Comparison of ENCODE assay signal across 12 mouse cellular contexts in the genomic region with DNA sequence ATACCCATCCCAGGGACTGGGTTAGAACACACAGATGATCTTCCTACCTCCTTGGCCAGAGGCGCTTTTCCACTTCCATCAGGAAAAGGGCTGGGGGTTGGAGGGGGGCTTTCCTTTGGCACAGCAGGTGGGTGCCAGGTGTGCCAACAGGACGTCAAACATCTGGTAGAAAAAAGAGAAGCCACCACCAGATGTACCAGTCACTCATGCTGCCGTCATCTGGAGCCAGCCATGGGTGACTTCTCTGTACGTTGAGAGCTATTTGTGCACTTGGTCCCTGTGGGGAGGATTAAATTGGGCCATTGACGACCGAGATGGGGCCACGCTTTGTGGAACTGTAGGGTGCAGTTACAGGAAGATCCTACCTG. TPM values are rescaled to one million over a fixed set of nuclear protein-coding genes. Genes with fewer than 3 reads are reported as not detected.
DNase-seq lines count a peak whose midpoint lies in the region; ATAC-seq and TF ChIP-seq lines count a peak whose summit lies in the region.
"Had no signal": no experiment of that assay in that cellular context is flagged by ENCODE, and none has a peak within 500 bp of the region (broad histone marks: within the 10 kb centered on the region; RNA-seq: fewer than 3 reads in every experiment).

No protein-coding gene starts in this region.

- no peaks in the 10 kb centered on the region for H3K9me3 ChIP-seq in forebrain, embryonic 14.5 days (replicated peaks; ENCODE audit: control insufficient read depth, low read length)
- H3K9me3 ChIP-seq: hindbrain, embryonic 15.5 days had no signal

- no peak for TF ChIP-seq CTCF in bone marrow macrophage, adult 2 months (IDR thresholded peaks at IDR 0.05; ENCODE audit: low read depth, low read length)

- no peak overlapping the region for H3K9ac ChIP-seq in forebrain, embryonic 14.5 days (ENCODE audit: low read length)
- H3K9ac ChIP-seq: hindbrain, embryonic 15.5 days had no signal

- peaks cover 76% of the 10 kb centered on the region for H3K79me2 ChIP-seq in macrophage (ENCODE audit: inconsistent target)

- H3K4me2 ChIP-seq in forebrain, embryonic 14.5 days (ENCODE audit: low read length): no peak overlapping the region
- H3K4me2 ChIP-seq: hindbrain, embryonic 15.5 days had no signal

- WGBS in macrophage (ENCODE audit: missing documents): 13% methylated on average over 6 of the region's 7 CpGs
- 51% methylated on average over 7 of the region's 7 CpGs for WGBS in forebrain, embryonic 14.5 days

- H3K4me3 ChIP-seq in bone marrow macrophage, adult 2 months (ENCODE audit: insufficient read depth, low read length): peak overlapping the region; percentile 83
- H3K4me3 ChIP-seq in macrophage (ENCODE audit: inconsistent target): peak overlapping the region; percentile 92
- no peak overlapping the region for H3K4me3 ChIP-seq in forebrain, embryonic 14.5 days (ENCODE audit: low read depth, low read length)
- H3K4me3 ChIP-seq: hindbrain, embryonic 15.5 days; layer of hippocampus, adult 2 months had no signal

- DNase-seq in spleen, adult 18-20 months: peak; percentile 55 to 71
- DNase-seq in spleen, adult 12 weeks (ENCODE audit: low spot score): no peak
- no peak for DNase-seq in left cerebral cortex, postnatal 10 days (ENCODE audit: extremely low spot score in 1 of 2, low spot score in 2 of 2)
- DNase-seq in forebrain, embryonic 14.5 days (ENCODE audit: low spot score): no peak
- DNase-seq in adrenal gland, adult (ENCODE audit: inconsistent age in 2 of 2, low spot score in 1 of 2): no peak
- DNase-seq: cerebellum, adult 8-10 months; lung, adult 18-20 months had no signal

- intact Hi-C loops in left cerebral cortex, postnatal 10 days (cut with DNase I): no loop called here

- no peak for TF ChIP-seq POLR2A in bone marrow macrophage, adult 2 months (IDR thresholded peaks at IDR 0.05; ENCODE audit: borderline replicate concordance, low read depth, low read length)

- H3K27me3 ChIP-seq in forebrain, embryonic 14.5 days (replicated peaks; ENCODE audit: control insufficient read depth, insufficient read depth, low read length): no peaks in the 10 kb centered on the region
- H3K27me3 ChIP-seq: hindbrain, embryonic 15.5 days had no signal

- H3K36me3 ChIP-seq in macrophage (ENCODE audit: inconsistent target): no peaks in the 10 kb centered on the region; the same call in 1 of the 2 replicates
- no peaks in the 10 kb centered on the region for H3K36me3 ChIP-seq in forebrain, embryonic 14.5 days (ENCODE audit: control insufficient read depth, insufficient read depth, low read length)
- H3K36me3 ChIP-seq: hindbrain, embryonic 15.5 days had no signal

- peak overlapping the region; percentile 89 for H3K27ac ChIP-seq in bone marrow macrophage, adult 2 months (ENCODE audit: insufficient read depth, low read depth, low read length)
- peak overlapping the region; percentile 100 for H3K27ac ChIP-seq in macrophage
- H3K27ac ChIP-seq in forebrain, embryonic 14.5 days (ENCODE audit: low read depth, low read length): no peak overlapping the region
- H3K27ac ChIP-seq: hindbrain, embryonic 15.5 days; layer of hippocampus, adult 2 months had no signal

- ATAC-seq in forebrain, embryonic 14.5 days: no peak

- H3K4me1 ChIP-seq in bone marrow macrophage, adult 2 months (ENCODE audit: control insufficient read depth, insufficient read depth, low read length): peaks cover 41% of the 10 kb centered on the region
- no peaks in the 10 kb centered on the region for H3K4me1 ChIP-seq in forebrain, embryonic 14.5 days (ENCODE audit: control insufficient read depth, insufficient read depth, low read length)

RNA-seq across cellular contexts. Expression of gene Laptm5, which starts 2.7 kb away (rescaled TPM):
- 1,649 and 1,910 TPM in 2 replicates for polyA plus RNA-seq in bone marrow macrophage, adult 2 months (2012; ENCODE audit: insufficient read depth, insufficient read length, missing spikeins)
- 100 to 1,000 TPM in 20 of 26 experiments, 10 to 100 TPM in 6; 40.7 to 813 (median 353) TPM for total RNA-seq in macrophage (2018; cell fraction: chromatin; rRNA removed)
- 1,000 to 10,000 TPM in 25 of 26 experiments, 100 to 1,000 TPM in 1; 986 to 2,150 (median 1,338) TPM for total RNA-seq in macrophage (2018; cell fraction: cytosol; rRNA removed)
- 1,000 to 10,000 TPM in 13 of 26 experiments, 100 to 1,000 TPM in 13; 156 to 1,616 (median 999) TPM for total RNA-seq in macrophage (2018; cell fraction: nucleus; rRNA removed)
- 1,448 to 1,968 TPM (median 1,759 TPM) in 3 replicates for polyA plus RNA-seq in macrophage (2018)
- 10 to 100 TPM; 30.9 to 31.2 TPM for total RNA-seq in left cerebral cortex, postnatal 10 days (2021)
- polyA plus RNA-seq in forebrain, embryonic 14.5 days (2014; fragmentation: Nextera tagmentation; extraction: Ambion mirVana): 27.6 and 31.9 TPM in 2 replicates

RNA-seq across cellular contexts. Expression of gene Matn1, which starts 28.5 kb away (rescaled TPM):
- polyA plus RNA-seq in bone marrow macrophage, adult 2 months (2012; ENCODE audit: insufficient read depth, insufficient read length, missing spikeins): 0.46 TPM in 1 of 2 replicates, not detected in the other
- total RNA-seq in macrophage (2018; cell fraction: chromatin; rRNA removed): 1 to 10 TPM in 6 of 26 experiments, under 1 TPM in 10, not detected in 10; 0.32 to 1.6 (median 0.79) TPM
- total RNA-seq in macrophage (2018; cell fraction: cytosol; rRNA removed): under 1 TPM in 24 of 26 experiments, not detected in 2; 0.11 to 0.59 (median 0.26) TPM
- total RNA-seq in macrophage (2018; cell fraction: nucleus; rRNA removed): under 1 TPM in 15 of 26 experiments, not detected in 11; 0.27 to 0.96 (median 0.48) TPM
- 0.07 to 0.80 TPM (median 0.16 TPM) in 3 replicates for polyA plus RNA-seq in macrophage (2018)
- total RNA-seq in left cerebral cortex, postnatal 10 days (2021): under 1 TPM; 0.56 to 0.63 TPM
- polyA plus RNA-seq in forebrain, embryonic 14.5 days (2014; fragmentation: Nextera tagmentation; extraction: Ambion mirVana): 0.09 and 0.10 TPM in 2 replicates
- total RNA-seq: heart, adult 8-10 months had no signal

Comparison
In these comparisons a context has a peak if more than half of its experiments do, and no peak if none do; other contexts are left out.
1. DNase-seq: peak in spleen, adult 18-20 months (2 of 2); none in spleen, adult 12 weeks (single experiment), left cerebral cortex, postnatal 10 days (0 of 2), forebrain, embryonic 14.5 days (single experiment) and adrenal gland, adult (0 of 2).
2. RNA of gene Laptm5, which starts 2.7 kb away (polyA plus RNA-seq): 1,649 to 1,910 TPM in bone marrow macrophage, adult 2 months and 1,448 to 1,968 TPM in macrophage; 27.6 to 31.9 TPM in forebrain, embryonic 14.5 days; every median in the first group is over 10 times any median in the second.